Mouse (Mus musculus): Measurements from ENCODE around the gene Hjurp. TPM values are rescaled to one million over a fixed set of nuclear protein-coding genes. Genes with fewer than 3 reads are reported as not detected.

The Hjurp gene
- total RNA-seq, 2 experiments from 2014 or later, result 26.9 to 33.9 TPM

DNA sequence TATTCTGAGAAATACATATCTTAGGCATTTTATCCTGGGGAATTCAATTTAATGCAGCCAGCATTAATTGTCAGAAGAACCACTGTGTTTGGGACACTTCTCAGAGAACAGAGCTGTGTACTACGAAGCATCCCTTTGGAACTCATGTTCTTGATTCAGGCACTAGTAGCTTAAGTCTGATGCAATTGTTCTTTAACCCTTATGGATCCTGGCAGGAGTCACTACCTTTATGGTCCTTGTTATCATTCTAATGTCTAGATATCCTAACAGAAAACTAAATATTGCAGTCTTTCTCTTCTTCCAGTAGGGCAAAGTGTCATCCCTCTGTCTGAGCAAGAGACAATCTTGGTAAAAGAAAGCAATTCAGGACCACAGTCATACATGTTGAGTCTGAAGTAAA is 64.4 kb downstream of the Hjurp start:
- DNase-seq (ENCODE audit: extremely low spot score in 1 of 2, low spot score in 1 of 2), result no peak

Other genes with a start within 250 kb of the Hjurp start
- gene Ugt1a10, start 222.2 kb downstream of the Hjurp start, total RNA-seq (2021), result not detected
- not detected for gene Ugt1a9, start 206.8 kb downstream of the Hjurp start, total RNA-seq (2021)
- not detected for gene Ugt1a8, start 189.8 kb downstream of the Hjurp start, total RNA-seq (2021)
- gene Ugt1a7c, start 182.6 kb downstream of the Hjurp start, total RNA-seq (2021), result under 1 TPM; 0.31 to 0.57 TPM
- under 1 TPM in 1 of 2 experiments, not detected in 1; 0.40 TPM for gene Ugt1a6b, start 174.4 kb downstream of the Hjurp start, total RNA-seq (2021)
- 1 to 10 TPM in 1 of 2 experiments, under 1 TPM in 1; 0.57 to 1.5 TPM for gene Ugt1a6a, start 142.8 kb downstream of the Hjurp start, total RNA-seq (2021)
- gene Ugt1a5, start 111.6 kb downstream of the Hjurp start, total RNA-seq (2021), result not detected
- not detected for gene Ugt1a2, start 77.0 kb downstream of the Hjurp start, total RNA-seq (2021)
- 1 to 10 TPM; 2.7 to 4.0 TPM for gene Dnajb3, start 71.9 kb downstream of the Hjurp start, total RNA-seq (2021)
- not detected for gene Ugt1a1, start 65.7 kb downstream of the Hjurp start, total RNA-seq (2021)
- gene Mroh2a, start 50.6 kb downstream of the Hjurp start, total RNA-seq (2021), result under 1 TPM in 1 of 2 experiments, not detected in 1; 0.21 TPM
- gene Trpm8, start within 50 bp of the Hjurp start, total RNA-seq (2021), result under 1 TPM; 0.12 TPM
- gene Spp2, start 129.3 kb upstream of the Hjurp start, total RNA-seq (2021), result under 1 TPM in 1 of 2 experiments, not detected in 1; 0.42 TPM
- gene Glrp1, start 232.4 kb upstream of the Hjurp start, total RNA-seq (2021), result not detected

Data from layer of hippocampus, postnatal 25 days (tissue).